ENCODE assay signal across 13 mouse cellular contexts in genomic region chr8:80263468-80263945, GRCm38 (mm10).
DNase-seq lines count a peak whose midpoint lies in the region; ATAC-seq and TF ChIP-seq lines count a peak whose summit lies in the region.
"Had no signal": no experiment of that assay in that cellular context is flagged by ENCODE, and none has a peak within 500 bp of the region (broad histone marks: within the 10 kb centered on the region; RNA-seq: fewer than 3 reads in every experiment).

No protein-coding gene starts in this region.

- no peak for TF ChIP-seq POLR2A in liver, adult 2 months (IDR thresholded peaks at IDR 0.05; ENCODE audit: extremely low read depth, insufficient read depth, low read length)

- H3K4me3 ChIP-seq in liver, adult 2 months (ENCODE audit: insufficient read depth, low read depth, low read length): no peak overlapping the region
- no peak overlapping the region for H3K4me3 ChIP-seq in forebrain, embryonic 16.5 days (replicated peaks; ENCODE audit: low read length)
- no peak overlapping the region for H3K4me3 ChIP-seq in hindbrain, embryonic 15.5 days
- no peak overlapping the region for H3K4me3 ChIP-seq in midbrain, embryonic 16.5 days (ENCODE audit: low read depth, low read length)
- H3K4me3 ChIP-seq: myocyte had no signal

- TF ChIP-seq CTCF in liver, adult 2 months (IDR thresholded peaks at IDR 0.05; ENCODE audit: low read depth, low read length): no peak

- WGBS in liver, adult 2 months: 76% methylated on average over 11 of the region's 11 CpGs
- WGBS in forebrain, embryonic 16.5 days: 14% methylated on average over 11 of the region's 11 CpGs
- 27% methylated on average over 11 of the region's 11 CpGs for WGBS in hindbrain, embryonic 15.5 days
- 37% methylated on average over 11 of the region's 11 CpGs for WGBS in midbrain, embryonic 16.5 days

- no peaks in the 10 kb centered on the region for H3K9me3 ChIP-seq in forebrain, embryonic 16.5 days (ENCODE audit: control insufficient read depth, low read length)
- H3K9me3 ChIP-seq in hindbrain, embryonic 15.5 days: no peaks in the 10 kb centered on the region
- no peaks in the 10 kb centered on the region for H3K9me3 ChIP-seq in midbrain, embryonic 16.5 days (replicated peaks; ENCODE audit: control insufficient read depth, low read length, poor library complexity, severe bottlenecking)

- H3K36me3 ChIP-seq in liver, adult 2 months (ENCODE audit: control insufficient read depth, insufficient read depth, low read length): no peaks in the 10 kb centered on the region
- no peaks in the 10 kb centered on the region for H3K36me3 ChIP-seq in forebrain, embryonic 16.5 days (ENCODE audit: control insufficient read depth, insufficient read depth)
- no peaks in the 10 kb centered on the region for H3K36me3 ChIP-seq in hindbrain, embryonic 15.5 days
- no peaks in the 10 kb centered on the region for H3K36me3 ChIP-seq in midbrain, embryonic 16.5 days (ENCODE audit: control insufficient read depth, insufficient read depth, low read length)

- H3K79me2 ChIP-seq in liver, adult 2 months (ENCODE audit: control insufficient read depth, insufficient read depth, low read length): no peaks in the 10 kb centered on the region

- ATAC-seq in forebrain, embryonic 16.5 days: peak; percentile 38; the same call in 1 of the 2 replicates
- peak; percentile 66; the same call in 1 of the 2 replicates for ATAC-seq in hindbrain, embryonic 15.5 days (ENCODE audit: low FRiP score, low read depth)
- ATAC-seq in midbrain, embryonic 16.5 days: peak; percentile 60
- ATAC-seq in monocyte, adult 5-6 weeks (replicated peaks; ENCODE audit: insufficient number of reproducible peaks, low FRiP score, low TSS enrichment, poor library complexity, severe bottlenecking): no peak

- H3K4me1 ChIP-seq in liver, adult 2 months (ENCODE audit: control insufficient read depth, insufficient read depth, low read length): no peaks in the 10 kb centered on the region
- H3K4me1 ChIP-seq in forebrain, embryonic 16.5 days (replicated peaks; ENCODE audit: control insufficient read depth, insufficient read depth, low read length): peaks cover 3% of the 10 kb centered on the region
- peaks cover 5% of the 10 kb centered on the region; the same call in 1 of the 2 replicates for H3K4me1 ChIP-seq in hindbrain, embryonic 15.5 days (replicated peaks)
- no peaks in the 10 kb centered on the region for H3K4me1 ChIP-seq in midbrain, embryonic 16.5 days (ENCODE audit: control insufficient read depth, insufficient read depth, low read length)

- no peak overlapping the region for H3K27ac ChIP-seq in liver, adult 2 months (replicated peaks; ENCODE audit: insufficient read depth, low read depth, low read length)
- no peak overlapping the region for H3K27ac ChIP-seq in forebrain, embryonic 16.5 days (ENCODE audit: low read length)
- no peak overlapping the region for H3K27ac ChIP-seq in hindbrain, embryonic 15.5 days (replicated peaks)
- no peak overlapping the region for H3K27ac ChIP-seq in midbrain, embryonic 16.5 days (ENCODE audit: low read length)

- peak; percentile 32 for DNase-seq in liver, adult 2 months (ENCODE audit: extremely low read depth, low read depth, low spot score)
- no peak for DNase-seq in liver
- no peak for DNase-seq in adrenal gland, postnatal 14 days
- DNase-seq in urinary bladder, postnatal 14 days (ENCODE audit: low spot score): no peak
- DNase-seq: cerebellum, adult 9-10 months; gastrocnemius, postnatal 14 days; kidney, postnatal 10 days had no signal

- H3K4me2 ChIP-seq in forebrain, embryonic 16.5 days (ENCODE audit: low read length): no peak overlapping the region
- peak overlapping the region; percentile 7 for H3K4me2 ChIP-seq in hindbrain, embryonic 15.5 days
- H3K4me2 ChIP-seq in midbrain, embryonic 16.5 days (ENCODE audit: low read length): peak overlapping the region; percentile 27; the same call in 1 of the 2 replicates

- no peaks in the 10 kb centered on the region for H3K27me3 ChIP-seq in liver, adult 2 months (ENCODE audit: control insufficient read depth, insufficient read depth, low read length)
- H3K27me3 ChIP-seq in forebrain, embryonic 16.5 days (replicated peaks; ENCODE audit: control insufficient read depth, insufficient read depth, low read length): no peaks in the 10 kb centered on the region
- no peaks in the 10 kb centered on the region for H3K27me3 ChIP-seq in hindbrain, embryonic 15.5 days
- no peaks in the 10 kb centered on the region for H3K27me3 ChIP-seq in midbrain, embryonic 16.5 days (ENCODE audit: control insufficient read depth, insufficient read depth, low read depth, low read length)
- H3K27me3 ChIP-seq: CH12.LX had no signal

- no peak overlapping the region for H3K9ac ChIP-seq in liver, adult 2 months (ENCODE audit: low read depth, low read length)
- H3K9ac ChIP-seq in forebrain, embryonic 16.5 days (replicated peaks; ENCODE audit: low read depth, low read length): no peak overlapping the region
- no peak overlapping the region for H3K9ac ChIP-seq in hindbrain, embryonic 15.5 days
- H3K9ac ChIP-seq in midbrain, embryonic 16.5 days (ENCODE audit: low read depth, low read length): no peak overlapping the region
